Mouse (Mus musculus): ENCODE data around the gene 1700020D05Rik. TPM values are rescaled to one million over a fixed set of nuclear protein-coding genes. Genes with fewer than 3 reads are reported as not detected.

Gene 1700020D05Rik
- polyA plus RNA-seq, 1 experiment from 2014 or later = 0.25 TPM

DNA sequence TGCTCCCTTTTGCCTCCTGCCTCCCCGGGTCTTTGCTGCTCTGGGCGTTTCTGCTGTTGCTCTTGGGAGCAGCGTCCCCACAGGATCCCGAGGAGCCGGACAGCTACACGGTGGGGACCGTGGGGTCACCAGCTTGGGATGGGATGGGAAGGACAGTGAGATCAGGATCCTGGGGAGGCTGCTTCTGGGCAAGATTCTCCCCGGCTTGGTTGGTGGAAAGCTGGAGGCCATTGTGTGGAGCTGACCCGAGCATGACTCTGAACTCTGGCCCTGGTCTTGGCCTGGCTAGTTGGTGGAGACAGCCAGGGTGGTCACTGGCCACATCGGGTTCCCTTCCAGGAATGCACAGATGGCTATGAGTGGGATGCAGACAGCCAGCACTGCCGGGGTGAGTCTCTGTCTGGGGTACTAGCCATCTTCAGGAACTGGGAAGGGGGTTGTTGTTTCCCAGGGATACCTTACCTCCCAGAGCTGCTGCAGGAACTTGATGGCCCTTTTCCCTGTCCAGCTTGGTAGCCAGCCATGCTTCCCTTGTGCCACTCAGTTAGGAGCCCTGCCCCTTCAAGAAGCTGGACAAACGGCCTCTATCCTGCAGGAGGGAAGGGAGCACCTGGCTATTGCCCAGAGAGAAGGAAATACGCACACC is 28.4 kb downstream of the 1700020D05Rik start:
- no peak for ATAC-seq (ENCODE audit: insufficient number of reproducible peaks, insufficient read depth, low FRiP score, low read depth)
- Histone ChIP-seq H3K9ac (replicated peaks; ENCODE audit: low read depth, low read length) (peak overlapping the region; percentile 70), H3K36me3 (ENCODE audit: control insufficient read depth, insufficient read depth, low read length) (peaks cover 11% of the 10 kb centered on the region; the same call in 1 of the 2 replicates), H3K4me2 (replicated peaks; ENCODE audit: low read depth, low read length) (peak overlapping the region; percentile 82), H3K4me1 (ENCODE audit: control insufficient read depth, insufficient read depth, low read length) (peaks cover 5% of the 10 kb centered on the region), H3K9me3 (ENCODE audit: control insufficient read depth, low read depth, low read length) (no peaks in the 10 kb centered on the region), H3K27ac (ENCODE audit: low read length) (peak overlapping the region; percentile 90), H3K27me3 (ENCODE audit: control insufficient read depth, insufficient read depth, low read length) (no peaks in the 10 kb centered on the region), H3K4me3 (ENCODE audit: low read depth, low read length) (peak overlapping the region; percentile 55)
- WGBS = 13% methylated on average over 13 of the region's 13 CpGs

GRCm38 (mm10) chr19:5474281-5475068 is 29.1 kb downstream of the 1700020D05Rik start:
- WGBS = under 1% methylated on average over 33 of the region's 68 CpGs
- Histone ChIP-seq H3K9me3 (ENCODE audit: control insufficient read depth, low read depth, low read length) (no peaks in the 10 kb centered on the region), H3K4me3 (ENCODE audit: low read depth, low read length) (peak overlapping the region; percentile 55), H3K27ac (ENCODE audit: low read length) (peak overlapping the region; percentile 90), H3K4me2 (replicated peaks; ENCODE audit: low read depth, low read length) (peak overlapping the region; percentile 82), H3K9ac (replicated peaks; ENCODE audit: low read depth, low read length) (peak overlapping the region; percentile 70), H3K27me3 (ENCODE audit: control insufficient read depth, insufficient read depth, low read length) (no peaks in the 10 kb centered on the region), H3K4me1 (ENCODE audit: control insufficient read depth, insufficient read depth, low read length) (peaks cover 5% of the 10 kb centered on the region), H3K36me3 (ENCODE audit: control insufficient read depth, insufficient read depth, low read length) (peaks cover 10% of the 10 kb centered on the region; the same call in 1 of the 2 replicates)
- ATAC-seq (ENCODE audit: insufficient number of reproducible peaks, insufficient read depth, low FRiP score, low read depth) = peak; percentile 50

DNA sequence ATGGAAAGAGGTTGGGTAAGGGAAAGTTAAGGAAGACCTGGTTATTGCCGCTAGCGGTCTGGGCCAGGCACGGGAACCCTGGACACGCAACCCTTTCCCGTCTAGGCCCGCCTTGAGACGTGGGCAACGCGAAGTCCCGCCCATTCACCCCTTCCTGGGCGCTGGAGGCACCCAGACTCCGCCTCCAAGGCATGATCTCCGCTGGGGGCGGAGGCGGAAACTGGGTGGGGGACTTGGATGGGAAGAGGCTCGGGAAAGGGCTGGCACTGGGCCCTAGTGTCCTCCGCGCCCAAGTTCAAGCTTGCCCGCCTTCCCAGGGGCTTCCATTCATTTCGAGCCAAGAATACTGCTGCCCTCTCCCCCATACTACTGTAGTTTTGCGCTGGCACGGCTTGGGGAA is 29.9 kb downstream of the 1700020D05Rik start, which contains the start of gene Efemp2:
Efemp2 (plus strand) TSS at position 235 of the 400 bp plus-strand sequence.
- WGBS = 0% methylated on average over 22 of the region's 22 CpGs
- peak within 1 kb of the TSS; percentile 70 for H3K9ac ChIP-seq (replicated peaks; ENCODE audit: low read depth, low read length)
- peak within 1 kb of the TSS; percentile 82 for H3K4me2 ChIP-seq (replicated peaks; ENCODE audit: low read depth, low read length)
- H3K27me3 ChIP-seq (ENCODE audit: control insufficient read depth, insufficient read depth, low read length) = no peaks in the 10 kb centered on the region
- peak; percentile 82 for ATAC-seq (ENCODE audit: insufficient number of reproducible peaks, insufficient read depth, low FRiP score, low read depth)
- peaks cover 6% of the 10 kb centered on the region; the same call in 1 of the 2 replicates for H3K36me3 ChIP-seq (ENCODE audit: control insufficient read depth, insufficient read depth, low read length)
- H3K4me3 ChIP-seq (ENCODE audit: low read depth, low read length) = peak within 1 kb of the TSS; percentile 55
- peak within 1 kb of the TSS; percentile 90 for H3K27ac ChIP-seq (ENCODE audit: low read length)
- no peaks in the 10 kb centered on the region for H3K9me3 ChIP-seq (ENCODE audit: control insufficient read depth, low read depth, low read length)
- peaks cover 5% of the 10 kb centered on the region for H3K4me1 ChIP-seq (ENCODE audit: control insufficient read depth, insufficient read depth, low read length)

GRCm38 (mm10) chr19:5472857-5473256 is 30.7 kb downstream of the 1700020D05Rik start:
- Histone ChIP-seq H3K9me3 (ENCODE audit: control insufficient read depth, low read depth, low read length) (no peaks in the 10 kb centered on the region), H3K27me3 (ENCODE audit: control insufficient read depth, insufficient read depth, low read length) (no peaks in the 10 kb centered on the region), H3K4me3 (ENCODE audit: low read depth, low read length) (no peak overlapping the region), H3K4me2 (replicated peaks; ENCODE audit: low read depth, low read length) (no peak overlapping the region), H3K36me3 (ENCODE audit: control insufficient read depth, insufficient read depth, low read length) (peaks cover 6% of the 10 kb centered on the region; the same call in 1 of the 2 replicates), H3K27ac (ENCODE audit: low read length) (no peak overlapping the region), H3K9ac (replicated peaks; ENCODE audit: low read depth, low read length) (no peak overlapping the region), H3K4me1 (ENCODE audit: control insufficient read depth, insufficient read depth, low read length) (peaks cover 8% of the 10 kb centered on the region)
- WGBS = 76% methylated on average over 3 of the region's 3 CpGs
- no peak for ATAC-seq (ENCODE audit: insufficient number of reproducible peaks, insufficient read depth, low FRiP score, low read depth)

GRCm38 (mm10) chr19:5471846-5472245 is 31.7 kb downstream of the 1700020D05Rik start:
- no peaks in the 10 kb centered on the region for H3K27me3 ChIP-seq (ENCODE audit: control insufficient read depth, insufficient read depth, low read length)
- H3K4me1 ChIP-seq (ENCODE audit: control insufficient read depth, insufficient read depth, low read length) = peaks cover 8% of the 10 kb centered on the region
- H3K4me2 ChIP-seq (replicated peaks; ENCODE audit: low read depth, low read length) = no peak overlapping the region
- no peak overlapping the region for H3K9ac ChIP-seq (replicated peaks; ENCODE audit: low read depth, low read length)
- no peak overlapping the region for H3K27ac ChIP-seq (ENCODE audit: low read length)
- no peak for ATAC-seq (ENCODE audit: insufficient number of reproducible peaks, insufficient read depth, low FRiP score, low read depth)
- 0 out of 2 replicates have a peak, but pooled peaks cover 7% of the 10 kb centered on the region for H3K36me3 ChIP-seq (ENCODE audit: control insufficient read depth, insufficient read depth, low read length)
- WGBS = 45% methylated on average over 5 of the region's 5 CpGs
- no peaks in the 10 kb centered on the region for H3K9me3 ChIP-seq (ENCODE audit: control insufficient read depth, low read depth, low read length)
- no peak overlapping the region for H3K4me3 ChIP-seq (ENCODE audit: low read depth, low read length)

GRCm38 (mm10) chr19:5468374-5468773 is 35.2 kb downstream of the 1700020D05Rik start, which contains the start of gene Ctsw:
TSS of gene Ctsw (minus strand) at chr19:5468507.
- no peak within 1 kb of the TSS for H3K9ac ChIP-seq (replicated peaks; ENCODE audit: low read depth, low read length)
- 0 out of 2 replicates have a peak, but pooled peaks cover 8% of the 10 kb centered on the region for H3K4me1 ChIP-seq (ENCODE audit: control insufficient read depth, insufficient read depth, low read length)
- H3K27ac ChIP-seq (ENCODE audit: low read length) = no peak within 1 kb of the TSS
- no peaks in the 10 kb centered on the region for H3K9me3 ChIP-seq (ENCODE audit: control insufficient read depth, low read depth, low read length)
- H3K4me3 ChIP-seq (ENCODE audit: low read depth, low read length) = no peak within 1 kb of the TSS
- 39% methylated on average over 5 of the region's 5 CpGs for WGBS
- H3K27me3 ChIP-seq (ENCODE audit: control insufficient read depth, insufficient read depth, low read length) = no peaks in the 10 kb centered on the region
- no peak within 1 kb of the TSS for H3K4me2 ChIP-seq (replicated peaks; ENCODE audit: low read depth, low read length)
- H3K36me3 ChIP-seq (ENCODE audit: control insufficient read depth, insufficient read depth, low read length) = peaks cover 33% of the 10 kb centered on the region
- no peak for ATAC-seq (ENCODE audit: insufficient number of reproducible peaks, insufficient read depth, low FRiP score, low read depth)

- Histone ChIP-seq H3K4me3 (ENCODE audit: low read depth, low read length) (no peak overlapping the region), H3K9ac (replicated peaks; ENCODE audit: low read depth, low read length) (no peak overlapping the region), H3K4me1 (ENCODE audit: control insufficient read depth, insufficient read depth, low read length) (0 out of 2 replicates have a peak, but pooled peaks cover 8% of the 10 kb centered on the region), H3K36me3 (ENCODE audit: control insufficient read depth, insufficient read depth, low read length) (peaks cover 44% of the 10 kb centered on the region), H3K9me3 (ENCODE audit: control insufficient read depth, low read depth, low read length) (no peaks in the 10 kb centered on the region), H3K27ac (ENCODE audit: low read length) (no peak overlapping the region), H3K27me3 (ENCODE audit: control insufficient read depth, insufficient read depth, low read length) (no peaks in the 10 kb centered on the region), H3K4me2 (replicated peaks; ENCODE audit: low read depth, low read length) (no peak overlapping the region)
- WGBS = 89% methylated on average over 6 of the region's 6 CpGs
- ATAC-seq (ENCODE audit: insufficient number of reproducible peaks, insufficient read depth, low FRiP score, low read depth) = no peak
These were observed 36.6 kb downstream of the 1700020D05Rik start for GRCm38 (mm10) chr19:5466916-5467500.

- no peaks in the 10 kb centered on the region for H3K27me3 ChIP-seq (ENCODE audit: control insufficient read depth, insufficient read depth, low read length)
- H3K9me3 ChIP-seq (ENCODE audit: control insufficient read depth, low read depth, low read length) = no peaks in the 10 kb centered on the region
- no peak overlapping the region for H3K27ac ChIP-seq (ENCODE audit: low read length)
- no peak overlapping the region for H3K4me3 ChIP-seq (ENCODE audit: low read depth, low read length)
- no peak overlapping the region for H3K4me2 ChIP-seq (replicated peaks; ENCODE audit: low read depth, low read length)
- 95% methylated on average over 8 of the region's 8 CpGs for WGBS
- peaks cover 47% of the 10 kb centered on the region for H3K36me3 ChIP-seq (ENCODE audit: control insufficient read depth, insufficient read depth, low read length)
- ATAC-seq (ENCODE audit: insufficient number of reproducible peaks, insufficient read depth, low FRiP score, low read depth) = no peak
- peaks cover 13% of the 10 kb centered on the region; the same call in 1 of the 2 replicates for H3K4me1 ChIP-seq (ENCODE audit: control insufficient read depth, insufficient read depth, low read length)
- no peak overlapping the region for H3K9ac ChIP-seq (replicated peaks; ENCODE audit: low read depth, low read length)
These were observed 38.5 kb downstream of the 1700020D05Rik start for GRCm38 (mm10) chr19:5465037-5465436.
